Mouse (Mus musculus) retina, postnatal 7 days (tissue): ENCODE measurements around the gene Olfr520.
A peak's percentile ranks its signal among the peaks of the same experiment; 100 is the strongest.
"Not testable (repeated sequence)": the region's sequence is repeated elsewhere in the genome, so short reads cannot be mapped to it uniquely, and the experiment has no call there.

Experiments used
- DNase-seq: peaks from one replicate; pipeline ENCODE4 v3.0.0-alpha.2; 2012; ENCODE audit warnings: low read depth, low spot score

Gene Olfr520

GRCm38 (mm10) chr7:99729973-99730372 lies at the start of gene Olfr520:
Gene Olfr520 (plus strand): TSS chr7:99730273.
- no peak for DNase-seq

- DNase-seq: no peak
These were observed 49.3 kb upstream of the Olfr520 start for GRCm38 (mm10) chr7:99680771-99681170.

GRCm38 (mm10) chr7:99684086-99684485 lies 46.0 kb upstream of the Olfr520 start:
- DNase-seq: no peak

- DNase-seq: no peak
These were observed 39.3 kb upstream of the Olfr520 start for GRCm38 (mm10) chr7:99690819-99691218.

- no peak for DNase-seq
These were observed 37.7 kb upstream of the Olfr520 start for GRCm38 (mm10) chr7:99692396-99692795.

GRCm38 (mm10) chr7:99693387-99693786 lies 36.7 kb upstream of the Olfr520 start:
- no peak for DNase-seq

- no peak for DNase-seq
These were observed 36.1 kb upstream of the Olfr520 start for GRCm38 (mm10) chr7:99693976-99694375.

GRCm38 (mm10) chr7:99694424-99694823 lies 35.6 kb upstream of the Olfr520 start:
- DNase-seq: not testable (repeated sequence)

DNA sequence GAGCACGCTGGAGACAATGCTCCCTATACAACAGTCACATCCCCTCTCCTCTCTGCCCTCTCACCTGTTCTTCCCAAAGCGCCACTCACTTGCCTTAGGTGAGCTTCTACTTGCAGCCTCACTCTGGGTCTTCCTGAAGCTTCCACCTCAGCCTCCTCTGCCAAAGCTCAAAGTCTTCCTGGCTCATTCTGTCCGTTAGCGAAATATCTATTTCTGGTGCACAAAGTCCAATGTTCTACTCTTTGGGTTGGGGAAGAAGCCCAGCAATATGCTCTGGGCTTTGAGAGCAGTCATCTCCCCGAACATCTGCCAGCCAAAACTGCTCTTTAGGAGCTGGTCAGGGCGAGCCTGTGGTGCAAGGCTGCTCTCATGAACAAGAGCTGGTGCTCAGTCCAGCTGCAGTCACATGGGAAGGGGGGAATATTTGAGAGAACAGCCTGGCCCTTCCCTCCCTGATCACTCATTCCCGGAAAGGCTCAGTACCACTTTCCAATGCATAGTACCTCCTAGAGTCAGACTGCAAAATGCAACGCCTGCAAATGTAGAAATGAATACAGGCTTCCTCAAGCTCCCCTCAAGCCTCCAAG lies 34.5 kb upstream of the Olfr520 start:
- DNase-seq: no peak

DNA sequence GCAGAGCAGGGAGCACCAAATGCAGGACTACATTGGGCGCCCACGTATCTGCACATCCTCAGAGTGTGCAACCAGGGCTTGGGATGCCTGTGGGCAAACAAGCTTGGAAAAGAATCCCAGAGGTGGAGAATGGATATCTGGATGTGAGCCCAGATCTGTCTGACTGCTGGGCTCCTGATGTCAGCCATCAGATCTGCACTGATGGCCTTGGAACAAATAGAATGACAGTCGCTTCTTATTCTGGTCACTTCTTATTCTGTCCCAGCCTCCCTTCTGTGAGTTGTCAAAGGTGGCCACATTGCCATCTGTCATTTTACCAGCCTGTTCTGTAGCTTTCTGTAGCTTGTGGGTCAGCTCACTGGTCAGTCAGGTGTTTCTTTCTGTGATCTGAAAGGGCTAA lies 31.5 kb upstream of the Olfr520 start:
- DNase-seq: no peak

- no peak for DNase-seq
These were observed 31.0 kb upstream of the Olfr520 start for GRCm38 (mm10) chr7:99699106-99699505.

GRCm38 (mm10) chr7:99699709-99700151 lies 30.3 kb upstream of the Olfr520 start:
- DNase-seq: no peak

- DNase-seq: no peak
These were observed 29.4 kb upstream of the Olfr520 start for GRCm38 (mm10) chr7:99700641-99701040.

GRCm38 (mm10) chr7:99702201-99702600 lies 27.9 kb upstream of the Olfr520 start:
- DNase-seq: no peak

DNA sequence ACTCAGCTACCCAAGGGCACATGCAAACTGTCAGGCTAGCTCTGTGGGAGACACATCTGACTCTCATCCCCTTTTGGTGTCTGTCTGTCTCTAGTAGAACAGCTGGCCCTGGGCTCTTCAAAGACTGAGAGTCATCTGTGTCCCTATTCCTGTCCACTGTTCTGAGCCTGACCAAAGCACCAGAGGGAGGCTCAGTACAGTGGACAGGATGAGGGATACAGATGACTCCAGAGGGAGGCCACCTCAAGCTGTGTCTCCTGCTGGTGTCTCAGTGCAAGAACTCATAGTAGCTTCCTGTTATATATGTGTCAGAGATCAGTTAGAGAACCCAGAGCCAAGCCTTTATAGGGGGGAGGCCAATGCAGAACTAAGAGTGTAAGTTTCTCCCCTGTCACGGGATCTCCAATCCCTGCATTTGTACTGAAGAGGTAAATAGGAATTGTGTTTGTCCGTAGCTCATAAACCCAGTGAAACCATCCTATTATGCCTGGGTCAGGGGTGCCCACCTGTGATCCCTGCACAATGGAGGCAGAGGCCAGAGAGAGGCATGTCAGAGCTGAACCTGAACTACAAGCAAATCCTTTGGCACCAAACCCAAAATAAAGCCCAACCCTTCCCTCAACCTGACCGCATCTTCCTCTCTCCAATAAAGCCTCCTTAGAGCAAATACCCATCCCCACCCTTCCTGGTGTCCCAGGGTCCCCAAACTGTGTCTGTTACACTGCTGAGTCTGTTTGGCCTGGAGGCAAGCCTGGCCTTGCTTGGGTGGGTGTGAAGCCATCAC lies 25.1 kb upstream of the Olfr520 start:
- no peak for DNase-seq

DNA sequence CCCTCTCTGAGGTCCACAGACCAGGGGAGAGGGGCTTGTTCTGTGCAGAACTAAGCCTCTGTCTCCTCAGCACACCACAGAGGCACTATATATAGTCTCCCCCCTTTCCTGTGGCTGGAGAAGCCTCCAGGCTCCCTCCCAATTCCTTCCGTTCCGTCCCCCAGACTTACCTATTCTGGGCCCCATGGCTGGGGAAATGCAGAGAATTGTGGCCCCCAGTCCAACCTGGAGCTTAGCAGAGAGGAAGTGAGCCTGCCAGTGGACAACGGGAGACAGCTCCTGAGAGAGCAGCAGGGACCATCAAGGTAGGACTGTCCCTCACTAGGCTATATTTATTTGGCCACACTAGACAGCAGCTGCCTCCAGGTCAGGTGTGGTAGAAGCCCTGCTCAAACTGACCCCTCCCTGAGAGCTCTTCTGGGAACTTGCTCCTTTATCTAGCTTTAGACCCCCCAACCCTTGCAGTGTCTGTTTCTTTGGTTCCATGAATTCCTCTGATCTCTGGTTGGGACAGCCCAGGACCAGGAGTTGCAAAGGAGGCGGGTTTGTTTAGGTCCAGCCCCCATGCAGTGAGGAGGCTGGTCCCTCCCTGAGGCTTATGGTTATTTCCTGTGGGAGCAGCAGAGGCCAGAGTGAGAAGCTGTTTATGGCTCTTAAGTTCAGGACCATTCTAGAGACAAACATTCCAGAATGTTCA lies 23.6 kb upstream of the Olfr520 start:
- no peak for DNase-seq

DNA sequence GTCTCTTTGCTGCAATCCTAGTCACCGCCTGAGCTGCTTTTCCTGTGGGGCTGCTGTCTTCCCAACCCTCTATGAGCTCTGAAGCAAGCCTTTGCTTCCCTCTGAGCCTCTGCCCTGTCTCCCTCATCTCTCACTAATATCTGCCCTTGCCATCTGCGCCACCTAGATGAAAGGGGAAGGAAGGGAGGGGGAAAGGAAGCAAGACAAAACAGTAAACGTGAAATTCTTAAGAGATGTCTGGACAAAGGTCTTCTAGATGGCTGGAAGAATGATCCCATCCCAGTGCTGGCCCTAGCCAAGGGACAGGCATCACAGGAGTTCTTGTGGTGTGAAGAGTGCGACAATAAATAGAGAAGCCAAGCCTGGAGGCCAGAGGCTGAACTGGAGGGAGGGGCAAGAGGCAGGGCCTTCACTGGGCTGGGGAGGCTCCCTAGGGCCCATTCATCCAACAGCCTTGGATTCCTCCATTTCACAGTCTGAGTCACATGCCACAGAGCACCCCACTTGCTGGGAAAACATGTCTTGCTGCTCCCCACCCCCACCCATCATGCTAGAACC lies 23.0 kb upstream of the Olfr520 start:
- no peak for DNase-seq

GRCm38 (mm10) chr7:99707671-99708070 lies 22.4 kb upstream of the Olfr520 start:
- no peak for DNase-seq

DNA sequence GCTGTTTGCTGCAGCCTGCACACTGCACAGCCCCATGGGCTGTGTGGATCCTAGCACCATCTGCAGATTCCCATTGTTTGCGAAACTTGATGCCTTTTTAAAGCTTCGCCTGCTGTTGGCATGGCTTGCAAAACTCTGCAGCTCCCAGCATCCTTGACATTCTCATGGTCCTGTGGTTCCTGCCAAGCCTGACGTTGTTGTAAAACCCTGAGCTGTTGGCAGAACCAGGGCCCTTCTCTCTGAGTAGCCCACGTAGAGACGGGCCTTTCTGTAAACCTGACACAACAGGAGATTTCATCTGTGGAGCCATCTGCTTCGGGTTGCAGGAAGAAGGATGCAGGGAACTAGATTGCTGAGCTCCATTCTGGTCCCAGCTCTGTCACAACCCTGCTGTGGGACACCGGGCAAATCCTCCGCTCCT lies 21.8 kb upstream of the Olfr520 start:
- DNase-seq: no peak

DNA sequence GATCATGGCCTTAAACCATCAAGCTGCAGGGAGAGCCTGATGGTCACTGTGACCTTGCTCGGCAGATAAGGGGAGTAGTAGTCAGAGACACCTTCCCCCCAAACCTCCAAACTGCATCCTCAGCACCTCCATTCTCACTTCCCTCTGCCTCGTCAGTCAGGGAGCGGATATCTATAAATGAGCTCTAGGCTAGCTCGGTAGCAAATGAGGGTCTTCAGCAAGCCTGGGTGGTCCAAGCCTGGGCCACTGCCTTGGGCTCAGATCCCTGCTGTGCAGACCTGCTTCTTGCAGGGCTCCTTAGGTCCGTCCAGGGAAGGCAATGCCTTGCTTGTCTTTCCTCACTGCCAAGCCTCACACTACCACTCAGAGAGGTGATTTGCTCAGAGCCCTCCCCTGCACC lies 21.3 kb upstream of the Olfr520 start:
- DNase-seq: no peak

DNA sequence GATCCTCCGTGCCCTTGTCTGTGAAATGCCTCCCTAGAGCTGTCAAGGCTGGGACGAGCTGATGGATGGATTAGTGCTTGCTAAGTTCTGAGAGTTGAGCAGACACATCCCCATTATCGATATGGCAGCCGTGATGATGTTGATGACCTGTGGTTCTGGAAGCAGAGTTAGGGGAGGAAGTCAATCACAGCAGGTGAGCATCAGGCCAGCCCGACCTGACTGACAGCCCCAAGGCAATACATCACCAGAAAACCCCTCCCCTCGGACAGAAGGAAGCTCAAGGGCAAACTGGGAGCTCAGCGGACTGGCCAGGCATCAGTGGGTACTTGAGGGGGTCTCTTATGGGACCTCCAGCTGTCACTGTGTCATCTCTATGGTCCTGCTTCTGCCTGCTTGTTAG lies 20.1 kb upstream of the Olfr520 start:
- DNase-seq: no peak

DNA sequence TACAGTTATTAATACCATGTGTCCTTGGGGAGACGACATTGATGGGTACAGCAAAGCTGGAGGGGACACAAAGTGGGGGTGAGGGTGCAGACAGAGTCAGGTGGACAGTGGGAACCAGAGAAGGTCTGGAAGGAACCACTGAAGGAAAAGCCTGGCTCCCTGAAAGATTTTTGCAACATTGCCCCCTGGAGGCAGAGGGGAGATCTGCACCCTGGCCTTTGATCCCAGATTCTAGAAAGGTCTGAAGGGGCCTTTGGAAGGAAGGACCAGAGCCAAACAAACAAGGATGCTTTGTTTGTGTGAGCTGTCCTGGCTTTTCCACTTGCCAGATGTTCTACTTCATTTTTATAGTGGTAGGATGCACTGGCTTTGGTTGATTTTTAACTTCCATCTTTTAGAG lies 19.6 kb upstream of the Olfr520 start:
- DNase-seq: peak; percentile 65
